18 mouse cellular contexts compared by ENCODE assay signal in genomic region chr17:4654221-4654620, GRCm38 (mm10).
"Had no signal": no experiment of that assay in that cellular context is flagged by ENCODE, and none has a peak within 500 bp of the region (broad histone marks: within the 10 kb centered on the region; RNA-seq: fewer than 3 reads in every experiment).

No protein-coding gene starts in this region.

- ATAC-seq: midbrain, embryonic 13.5 days had no signal

- H3K36me3 ChIP-seq: midbrain, embryonic 13.5 days; neural tube, embryonic 12.5 days had no signal

- H3K9me3 ChIP-seq: midbrain, embryonic 13.5 days; neural tube, embryonic 12.5 days had no signal

- H3K27me3 ChIP-seq: megakaryocyte, embryonic 14.5 days; midbrain, embryonic 13.5 days; neural tube, embryonic 12.5 days had no signal

- H3K4me1 ChIP-seq: megakaryocyte, embryonic 14.5 days; midbrain, embryonic 13.5 days; neural tube, embryonic 12.5 days had no signal

- H3K4me3 ChIP-seq: megakaryocyte, embryonic 14.5 days; midbrain, embryonic 13.5 days; neural tube, embryonic 12.5 days had no signal

- H3K27ac ChIP-seq: liver, embryonic 14.5 days; macrophage; midbrain, embryonic 13.5 days; neural tube, embryonic 12.5 days had no signal

- H3K4me2 ChIP-seq: lung, embryonic 14.5 days; midbrain, embryonic 11.5 days; midbrain, embryonic 13.5 days; neural tube, embryonic 12.5 days had no signal

- DNase-seq: lung, adult 18-20 months; lung, embryonic 14.5 days; lung, postnatal 14 days; lung, postnatal 36 days; retina, postnatal 1 day; right cerebral cortex, adult 18-20 months; right cerebral cortex, postnatal 25 days; right cerebral cortex, postnatal 4 days; spleen, adult 18-20 months; thymus, adult 18-20 months; thymus, postnatal 14 days; thymus, postnatal 36 days had no signal

- H3K9ac ChIP-seq: liver, embryonic 14.5 days; lung, embryonic 14.5 days; midbrain, embryonic 13.5 days; neural tube, embryonic 12.5 days had no signal
